Mouse (Mus musculus) urinary bladder, postnatal 14 days (tissue): ENCODE measurements around the gene Dgkq.

Experiments
- DNase-seq: peaks from one replicate; pipeline ENCODE4 v3.0.0; 2021; ENCODE audit warnings: low spot score

Dgkq gene

DNA sequence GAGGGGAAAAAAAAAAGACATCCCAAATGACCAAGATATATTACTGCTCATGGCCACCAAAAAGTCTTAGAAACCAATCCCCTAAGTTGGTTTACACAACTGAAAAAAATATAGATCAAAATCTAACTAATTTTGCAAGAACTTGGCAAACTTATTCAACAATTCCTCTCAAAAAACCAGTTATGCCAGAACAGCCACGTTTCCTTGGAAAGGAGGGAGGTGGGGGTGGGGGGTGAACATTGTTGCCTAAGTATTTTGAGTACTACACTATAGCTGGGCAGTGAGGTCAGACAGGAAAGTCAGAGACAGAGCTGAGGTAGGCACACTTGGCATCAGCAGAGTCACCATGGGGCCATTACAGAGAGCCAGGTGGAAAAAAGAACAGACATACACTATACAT is 69.5 kb downstream of the Dgkq start:
- no peak for DNase-seq
